Mouse (Mus musculus): ENCODE results near the gene Setx. TPM values are rescaled to one million over a fixed set of nuclear protein-coding genes. Genes with fewer than 3 reads are reported as not detected.
A peak's percentile ranks its signal among the peaks of the same experiment; 100 is the strongest.
"Not testable (repeated sequence)": the region's sequence is repeated elsewhere in the genome, so short reads cannot be mapped to it uniquely, and the experiment has no call there.

The Setx gene
- polyA plus RNA-seq, 1 experiment from 2014 or later = 13.8 TPM

GRCm38 (mm10) chr2:29100822-29101534 is 23.0 kb upstream of the Setx start:
- Histone ChIP-seq H3K27me3 (ENCODE audit: poor library complexity, severe bottlenecking) (no peaks in the 10 kb centered on the region), H3K27ac (no peak overlapping the region), H3K36me3 (replicated peaks) (no peaks in the 10 kb centered on the region), H3K9me3 (no peaks in the 10 kb centered on the region), H3K4me3 (no peak overlapping the region), H3K4me1 (peaks cover 9% of the 10 kb centered on the region)
- 83% methylated on average over 7 of the region's 7 CpGs for WGBS
- DNase-seq (ENCODE audit: extremely low spot score, low spot score) = no peak

- H3K36me3 ChIP-seq (replicated peaks); H3K27me3 ChIP-seq (ENCODE audit: poor library complexity, severe bottlenecking); DNase-seq (ENCODE audit: extremely low spot score, low spot score); H3K9me3 ChIP-seq; H3K4me3 ChIP-seq; H3K4me1 ChIP-seq; H3K27ac ChIP-seq: not testable (repeated sequence)
- WGBS = 83% methylated on average over 10 of the region's 10 CpGs
Observed at GRCm38 (mm10) chr2:29102416-29103377, 21.3 kb upstream of the Setx start.

- Histone ChIP-seq H3K4me3 (no peak overlapping the region), H3K27me3 (ENCODE audit: poor library complexity, severe bottlenecking) (no peaks in the 10 kb centered on the region), H3K4me1 (peaks cover 7% of the 10 kb centered on the region), H3K36me3 (replicated peaks) (no peaks in the 10 kb centered on the region), H3K9me3 (no peaks in the 10 kb centered on the region), H3K27ac (no peak overlapping the region)
- no peak for DNase-seq (ENCODE audit: extremely low spot score, low spot score)
Observed at GRCm38 (mm10) chr2:29120969-29121368, 3.0 kb upstream of the Setx start.

GRCm38 (mm10) chr2:29122446-29122845 is 1.5 kb upstream of the Setx start:
- no peaks in the 10 kb centered on the region for H3K9me3 ChIP-seq
- WGBS = 80% methylated on average over 3 of the region's 3 CpGs
- DNase-seq (ENCODE audit: extremely low spot score, low spot score) = no peak

GRCm38 (mm10) chr2:29124571-29124935 is 572 bp downstream of the Setx start:
- H3K4me3 ChIP-seq = peak overlapping the region; percentile 89
- WGBS = under 1% methylated on average over 19 of the region's 24 CpGs
- peak overlapping the region; percentile 94 for H3K27ac ChIP-seq
- H3K9me3 ChIP-seq = no peaks in the 10 kb centered on the region
- no peaks in the 10 kb centered on the region for H3K27me3 ChIP-seq (ENCODE audit: poor library complexity, severe bottlenecking)
- peaks cover 32% of the 10 kb centered on the region for H3K36me3 ChIP-seq (replicated peaks)
- DNase-seq (ENCODE audit: extremely low spot score, low spot score) = no peak
- H3K4me1 ChIP-seq = peaks cover 17% of the 10 kb centered on the region

More at GRCm38 (mm10) chr2:29122446-29122845, 1.5 kb upstream of the Setx start:
- H3K27ac ChIP-seq = no peak overlapping the region
- H3K4me1 ChIP-seq = peaks cover 17% of the 10 kb centered on the region
- H3K36me3 ChIP-seq (replicated peaks) = peaks cover 12% of the 10 kb centered on the region
- H3K4me3 ChIP-seq = no peak overlapping the region
- H3K27me3 ChIP-seq (ENCODE audit: poor library complexity, severe bottlenecking) = no peaks in the 10 kb centered on the region

DNA sequence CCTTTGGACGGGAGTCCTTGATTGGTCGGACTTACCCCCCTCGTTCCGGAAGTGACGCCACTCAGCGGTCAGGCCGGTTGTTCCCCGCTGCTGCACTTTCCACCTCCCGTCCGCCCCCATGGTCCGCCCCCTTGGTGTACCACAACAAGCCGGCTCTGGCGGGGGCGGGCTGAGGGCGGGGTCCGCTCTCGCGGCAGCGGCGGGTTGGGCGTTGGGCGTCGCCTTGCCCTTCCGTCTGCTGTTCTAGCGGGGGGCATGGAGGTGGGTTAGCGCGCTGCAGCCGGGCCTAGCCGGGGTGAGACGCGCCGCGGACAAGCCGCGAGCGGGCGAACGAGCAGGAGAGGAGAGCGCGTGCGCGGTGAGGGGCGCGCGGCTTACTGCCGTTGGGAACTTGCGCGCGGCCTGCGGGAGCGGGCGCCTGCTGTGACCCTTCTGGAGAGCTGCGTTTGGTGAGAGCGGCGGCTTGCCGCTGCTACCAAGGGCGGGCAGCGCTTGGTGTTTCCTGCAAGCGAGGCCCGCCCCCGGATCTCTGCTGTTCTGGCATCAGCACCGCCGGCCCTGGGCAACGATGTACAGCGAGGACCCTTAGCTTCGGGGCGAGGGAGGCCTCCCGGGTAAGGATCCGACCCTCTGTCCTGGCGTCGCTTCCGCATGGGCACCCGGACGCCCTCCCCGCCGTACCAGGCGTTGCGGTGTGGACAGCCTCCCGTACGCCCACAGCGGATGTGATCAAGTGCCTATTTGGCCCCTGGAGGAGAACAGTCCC is 1.1 kb downstream of the Setx start:
- Histone ChIP-seq H3K27ac (peak overlapping the region; percentile 94), H3K36me3 (replicated peaks) (peaks cover 38% of the 10 kb centered on the region), H3K4me3 (peak overlapping the region; percentile 89), H3K27me3 (ENCODE audit: poor library complexity, severe bottlenecking) (no peaks in the 10 kb centered on the region), H3K4me1 (peaks cover 17% of the 10 kb centered on the region), H3K9me3 (no peaks in the 10 kb centered on the region)
- under 1% methylated on average over 75 of the region's 81 CpGs for WGBS
- DNase-seq (ENCODE audit: extremely low spot score, low spot score) = peak; percentile 100

GRCm38 (mm10) chr2:29130118-29130899 is 6.3 kb downstream of the Setx start:
- no peak for DNase-seq (ENCODE audit: extremely low spot score, low spot score)
- peaks cover 89% of the 10 kb centered on the region for H3K36me3 ChIP-seq (replicated peaks)
- WGBS = 97% methylated on average over 7 of the region's 7 CpGs

DNA sequence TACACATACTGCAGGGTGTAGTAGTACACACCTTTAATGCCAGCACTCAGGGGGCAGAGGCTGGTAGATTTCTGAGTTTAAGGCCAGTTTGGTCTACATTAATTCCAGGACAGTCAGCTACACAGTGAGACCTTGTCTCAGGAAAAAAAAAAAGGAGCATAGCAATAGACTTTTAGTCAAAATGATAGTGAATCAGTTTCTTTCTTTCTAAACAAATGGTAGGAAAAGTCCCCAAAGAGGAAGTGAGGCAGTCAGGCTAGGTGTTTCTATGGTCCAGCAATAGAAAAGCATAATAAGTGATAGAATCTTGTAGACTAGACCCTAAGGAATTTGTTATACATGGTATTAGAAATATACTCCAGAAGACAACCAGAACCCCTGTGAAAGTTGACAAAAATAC is 11.2 kb downstream of the Setx start:
- no peak overlapping the region for H3K4me3 ChIP-seq
- H3K9me3 ChIP-seq = no peaks in the 10 kb centered on the region
- H3K4me1 ChIP-seq = no peaks in the 10 kb centered on the region
- no peak for DNase-seq (ENCODE audit: extremely low spot score, low spot score)
- H3K27me3 ChIP-seq (ENCODE audit: poor library complexity, severe bottlenecking) = no peaks in the 10 kb centered on the region
- H3K27ac ChIP-seq = no peak overlapping the region
- peaks cover 94% of the 10 kb centered on the region for H3K36me3 ChIP-seq (replicated peaks)

More at GRCm38 (mm10) chr2:29130118-29130899, 6.3 kb downstream of the Setx start:
- Histone ChIP-seq H3K4me3 (no peak overlapping the region), H3K4me1 (peaks cover 13% of the 10 kb centered on the region), H3K27me3 (ENCODE audit: poor library complexity, severe bottlenecking) (no peaks in the 10 kb centered on the region), H3K27ac (no peak overlapping the region), H3K9me3 (no peaks in the 10 kb centered on the region)

DNA sequence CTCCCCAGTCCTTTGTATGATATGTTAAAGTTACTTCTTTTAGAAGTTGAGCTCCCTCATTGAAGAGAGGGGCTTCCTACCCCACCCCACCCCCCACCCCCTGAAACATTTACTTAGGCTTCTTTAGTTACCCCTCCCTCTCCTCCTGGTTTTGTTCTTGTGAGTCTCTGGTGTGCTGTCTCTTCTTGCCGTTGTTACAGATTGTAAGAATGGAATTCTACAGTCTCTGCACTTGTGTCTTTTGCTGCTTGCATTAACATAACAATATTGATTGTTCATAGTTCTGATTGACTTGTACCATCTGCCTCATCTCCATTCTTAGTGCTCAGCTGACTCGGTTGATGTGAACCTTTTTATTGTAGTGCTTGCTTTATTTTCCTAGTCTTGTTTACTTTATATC is 28.0 kb downstream of the Setx start:
- H3K27ac ChIP-seq = no peak overlapping the region
- H3K9me3 ChIP-seq = no peaks in the 10 kb centered on the region
- DNase-seq (ENCODE audit: extremely low spot score, low spot score) = no peak
- no peaks in the 10 kb centered on the region for H3K27me3 ChIP-seq (ENCODE audit: poor library complexity, severe bottlenecking)
- H3K4me1 ChIP-seq = no peaks in the 10 kb centered on the region
- H3K36me3 ChIP-seq (replicated peaks) = peaks cover 97% of the 10 kb centered on the region
- no peak overlapping the region for H3K4me3 ChIP-seq
- WGBS = 85% methylated on average over 2 of the region's 2 CpGs

DNA sequence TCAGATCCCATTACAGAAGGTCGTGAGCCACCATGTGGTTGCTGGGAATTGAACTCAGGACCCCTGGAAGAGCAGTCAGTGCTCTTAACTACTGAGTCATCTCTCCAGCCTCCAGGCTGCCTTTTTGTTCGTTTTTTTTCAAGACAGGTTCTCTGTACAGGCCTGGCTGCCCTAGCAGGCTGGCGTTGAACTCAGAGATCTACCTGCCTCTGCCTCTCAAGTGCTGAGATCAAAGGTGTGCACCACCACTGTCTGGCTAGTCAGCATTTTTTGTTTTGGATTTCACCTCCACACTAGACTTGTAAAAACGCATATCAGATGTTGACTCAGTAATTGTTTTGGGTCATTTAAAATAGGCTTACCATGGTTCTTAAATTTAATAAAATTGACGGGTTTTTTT is 44.1 kb downstream of the Setx start:
- 95% methylated on average over 5 of the region's 5 CpGs for WGBS
- H3K4me1 ChIP-seq = no peaks in the 10 kb centered on the region
- H3K27ac ChIP-seq = no peak overlapping the region
- no peaks in the 10 kb centered on the region for H3K27me3 ChIP-seq (ENCODE audit: poor library complexity, severe bottlenecking)
- H3K36me3 ChIP-seq (replicated peaks) = peaks cover 95% of the 10 kb centered on the region
- H3K9me3 ChIP-seq = no peaks in the 10 kb centered on the region
- no peak for DNase-seq (ENCODE audit: extremely low spot score, low spot score)
- no peak overlapping the region for H3K4me3 ChIP-seq

GRCm38 (mm10) chr2:29174887-29175286 is 50.9 kb downstream of the Setx start:
- WGBS = 88% methylated on average over 3 of the region's 3 CpGs
- DNase-seq (ENCODE audit: extremely low spot score, low spot score) = no peak
- H3K4me3 ChIP-seq = no peak overlapping the region
- H3K27ac ChIP-seq = no peak overlapping the region
- H3K4me1 ChIP-seq = no peaks in the 10 kb centered on the region
- peaks cover 100% of the 10 kb centered on the region for H3K36me3 ChIP-seq (replicated peaks)
- H3K27me3 ChIP-seq (ENCODE audit: poor library complexity, severe bottlenecking) = no peaks in the 10 kb centered on the region
- no peaks in the 10 kb centered on the region for H3K9me3 ChIP-seq

- WGBS = 91% methylated on average over 4 of the region's 4 CpGs
- Histone ChIP-seq H3K4me1 (no peaks in the 10 kb centered on the region), H3K4me3 (no peak overlapping the region), H3K27ac (no peak overlapping the region), H3K9me3 (no peaks in the 10 kb centered on the region), H3K27me3 (ENCODE audit: poor library complexity, severe bottlenecking) (no peaks in the 10 kb centered on the region), H3K36me3 (replicated peaks) (peaks cover 76% of the 10 kb centered on the region)
- DNase-seq (ENCODE audit: extremely low spot score, low spot score) = no peak
Observed at GRCm38 (mm10) chr2:29179810-29180209, 55.8 kb downstream of the Setx start.

Measured in forebrain, embryonic 10.5 days (tissue).